Mouse (Mus musculus) left cerebral cortex, postnatal 10 days (tissue): ENCODE data around the gene Col23a1. TPM values are rescaled to one million over a fixed set of nuclear protein-coding genes. Genes with fewer than 3 reads are reported as not detected.

ENCODE experiments used
- DNase-seq, 2 experiments: peaks; one replicate each; pipeline ENCODE4 v3.0.0; 2021 to 2022; ENCODE audit warnings: low spot score in 2 of 2, mixed read lengths in 1 of 2; ENCODE audit errors: extremely low spot score in 1 of 2
- intact Hi-C: fragments of 180-260 bp; cut with DNase I; formaldehyde crosslinking; loops from one replicate; pipeline ENCODE4 v1.15.1; 2025
- total RNA-seq, 2 experiments: library from RNA; stranded (reverse); gene quantifications; 2 replicates each; pipeline ENCODE4 v1.2.3; 2021

The Col23a1 gene
- total RNA-seq, 2 experiments from 2014 or later, result 12.1 to 12.4 TPM

GRCm38 (mm10) chr11:51545811-51546210 is 256.1 kb downstream of the Col23a1 start:
- no peak for DNase-seq
- intact Hi-C loops, result no loop called here

- intact Hi-C loops, result no loop called here
- DNase-seq, result peak in 1 of 2 experiments; percentile 61
Observed at GRCm38 (mm10) chr11:51551253-51551652, 261.5 kb downstream of the Col23a1 start.

DNA sequence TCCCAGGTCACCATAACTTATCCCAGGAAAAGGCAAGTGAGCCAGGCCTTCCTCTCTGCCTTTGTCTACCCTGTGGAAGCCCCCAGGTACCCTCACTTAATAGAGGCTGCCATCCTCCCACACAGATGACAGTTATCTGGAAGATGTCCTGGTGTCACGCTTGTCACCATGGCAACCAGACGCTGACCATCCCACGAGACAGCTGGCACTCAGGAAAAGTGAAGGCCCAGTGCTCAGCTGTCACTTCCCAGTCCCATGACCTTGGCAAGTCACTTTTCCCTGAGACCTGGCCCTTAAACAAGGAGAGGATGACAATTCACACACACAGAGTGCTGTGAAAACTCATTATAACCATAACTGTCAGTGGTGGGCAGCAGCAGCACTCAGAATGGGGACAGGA is 262.4 kb downstream of the Col23a1 start:
- no peak for DNase-seq
- intact Hi-C loops, result no loop called here

DNA sequence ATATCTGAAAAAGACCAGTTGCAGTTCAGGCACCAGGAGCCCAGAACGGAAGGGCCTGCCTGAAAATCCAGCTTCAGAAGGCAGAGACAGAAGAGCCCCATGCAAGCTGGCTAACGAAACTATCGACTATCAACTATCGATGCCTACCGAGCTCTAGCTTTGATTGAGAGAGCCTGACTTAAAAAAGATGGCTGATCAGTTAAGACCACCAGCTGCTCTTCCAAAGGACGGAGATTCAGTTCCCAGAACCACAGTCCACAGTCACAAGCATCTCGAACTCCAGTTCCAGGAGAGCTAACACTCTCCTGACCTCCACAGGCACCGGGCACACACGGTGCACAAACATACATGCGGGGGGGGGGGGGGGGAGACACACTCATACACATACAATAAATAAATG is 264.9 kb downstream of the Col23a1 start:
- no peak for DNase-seq
- intact Hi-C loops, result no loop called here

GRCm38 (mm10) chr11:51555066-51555465 is 265.3 kb downstream of the Col23a1 start:
- intact Hi-C loops, result no loop called here
- no peak for DNase-seq

DNA sequence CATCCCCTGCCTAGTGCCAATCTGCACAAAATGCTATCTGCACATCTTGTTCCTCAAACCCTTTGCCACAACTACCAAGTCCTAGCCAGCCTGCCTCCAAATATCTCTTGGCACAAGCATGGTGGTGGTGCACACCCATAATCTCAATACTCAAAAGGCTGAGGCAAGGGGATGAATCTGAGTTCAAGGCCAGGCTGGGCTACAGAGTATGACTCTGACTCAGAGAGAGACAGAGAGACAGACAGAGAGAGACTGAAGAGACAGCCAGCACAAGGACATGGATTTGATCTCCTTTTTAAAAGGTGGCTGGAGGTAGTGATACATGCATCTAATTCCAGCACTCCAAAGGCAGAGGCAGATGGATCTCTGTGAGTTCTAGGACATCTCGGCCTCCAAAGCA is 273.6 kb downstream of the Col23a1 start:
- DNase-seq, result no peak
- intact Hi-C loops, result no loop called here

DNA sequence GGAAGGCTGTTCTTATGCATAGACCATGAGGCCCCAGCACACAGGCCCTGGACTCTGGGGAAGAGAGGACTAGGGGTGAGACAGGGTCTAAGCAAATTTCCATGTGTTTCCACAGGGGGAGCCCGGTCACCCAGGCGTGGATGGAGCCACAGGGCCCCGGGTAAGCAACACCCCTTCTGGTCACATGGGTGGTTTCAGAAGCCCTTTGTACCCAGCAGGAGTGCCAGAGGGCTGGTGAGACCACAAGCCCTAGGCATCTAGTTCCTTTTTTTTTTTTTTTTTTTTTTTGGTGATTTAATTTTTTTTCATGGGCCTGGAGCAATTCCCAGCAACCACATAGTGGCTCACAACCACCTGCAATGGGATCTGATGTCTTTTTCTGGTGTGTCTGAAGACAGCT is 275.3 kb downstream of the Col23a1 start:
- intact Hi-C loops, result no loop called here
- no peak for DNase-seq

- intact Hi-C loops, result no loop called here
Observed at GRCm38 (mm10) chr11:51565951-51566350, 276.2 kb downstream of the Col23a1 start.

GRCm38 (mm10) chr11:51568801-51569200 is 279.1 kb downstream of the Col23a1 start:
- intact Hi-C loops, result no loop called here
- DNase-seq, result no peak

More at GRCm38 (mm10) chr11:51565951-51566350, 276.2 kb downstream of the Col23a1 start:
- no peak for DNase-seq

GRCm38 (mm10) chr11:51576454-51576853 is 286.7 kb downstream of the Col23a1 start:
- no peak for DNase-seq
- intact Hi-C loops, result no loop called here

GRCm38 (mm10) chr11:51577587-51577986 is 287.9 kb downstream of the Col23a1 start:
- DNase-seq, result no peak
- intact Hi-C loops, result no loop called here

DNA sequence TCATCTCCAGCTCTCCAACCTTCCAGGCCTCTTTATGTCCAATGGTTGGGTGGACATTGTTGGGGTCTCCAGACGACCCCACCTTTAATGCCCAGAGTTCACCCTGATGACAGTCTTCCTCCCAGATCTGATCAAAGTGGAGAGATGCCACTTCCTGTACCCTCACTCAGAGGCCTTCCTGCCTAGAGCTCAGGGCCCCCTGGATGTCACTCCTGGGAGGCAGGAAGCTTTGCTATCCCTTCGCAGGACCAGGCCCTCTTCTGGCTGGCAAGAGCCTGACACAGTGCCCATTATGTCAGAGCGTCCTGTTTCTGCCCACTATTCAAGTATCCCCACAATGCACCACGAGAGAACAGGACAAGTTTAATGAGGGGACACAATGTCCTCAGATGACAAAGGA is 289.3 kb downstream of the Col23a1 start:
- intact Hi-C loops, result no loop called here
- DNase-seq, result no peak

DNA sequence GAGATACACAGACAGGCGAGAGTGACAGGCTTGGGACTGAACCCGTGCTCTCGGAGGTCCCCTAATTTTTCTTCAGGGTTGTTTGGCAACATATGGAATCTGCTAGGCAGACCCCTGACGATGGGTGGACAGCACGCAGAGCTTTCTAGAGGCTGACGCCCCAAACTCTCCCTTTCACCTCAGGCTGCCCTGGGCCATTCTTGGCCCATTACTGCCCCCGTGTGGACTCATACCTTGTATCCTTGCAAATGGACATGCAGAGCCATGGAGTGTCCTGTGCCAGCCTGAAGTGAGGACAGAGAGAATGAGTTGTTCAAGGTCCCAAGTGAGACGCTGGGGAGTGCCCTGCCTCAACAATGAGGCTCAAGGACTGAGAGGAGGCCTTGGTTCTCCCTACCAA is 293.0 kb downstream of the Col23a1 start:
- intact Hi-C loops, result loop anchor here (5.0 kb wide), 1 partner anchor 295 kb away; the partner anchor contains the start of gene Col23a1
- DNase-seq, result peak; percentile 37 to 80

DNA sequence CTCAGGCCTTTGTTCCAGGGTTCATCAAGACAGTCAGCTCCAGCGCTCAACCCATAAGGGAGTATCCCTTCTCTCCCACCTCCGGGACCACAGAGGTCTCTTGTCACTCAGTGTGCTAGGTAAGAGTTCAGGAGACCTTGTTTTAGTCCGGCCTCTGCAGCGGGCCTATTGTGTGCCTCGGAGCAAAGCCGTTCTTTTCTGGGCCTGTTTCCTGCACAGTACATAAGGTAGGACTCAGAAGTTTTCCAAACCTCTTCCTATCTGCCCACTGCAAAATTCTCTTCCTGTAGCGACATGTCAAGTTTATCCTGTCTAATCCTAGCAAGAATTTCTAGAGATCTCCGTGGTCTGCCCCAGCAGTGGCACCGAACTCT is 294.3 kb downstream of the Col23a1 start:
- DNase-seq, result no peak
- intact Hi-C loops, result loop anchor here (5.0 kb wide), 1 partner anchor 297 kb away; the partner anchor contains the start of gene Col23a1

DNA sequence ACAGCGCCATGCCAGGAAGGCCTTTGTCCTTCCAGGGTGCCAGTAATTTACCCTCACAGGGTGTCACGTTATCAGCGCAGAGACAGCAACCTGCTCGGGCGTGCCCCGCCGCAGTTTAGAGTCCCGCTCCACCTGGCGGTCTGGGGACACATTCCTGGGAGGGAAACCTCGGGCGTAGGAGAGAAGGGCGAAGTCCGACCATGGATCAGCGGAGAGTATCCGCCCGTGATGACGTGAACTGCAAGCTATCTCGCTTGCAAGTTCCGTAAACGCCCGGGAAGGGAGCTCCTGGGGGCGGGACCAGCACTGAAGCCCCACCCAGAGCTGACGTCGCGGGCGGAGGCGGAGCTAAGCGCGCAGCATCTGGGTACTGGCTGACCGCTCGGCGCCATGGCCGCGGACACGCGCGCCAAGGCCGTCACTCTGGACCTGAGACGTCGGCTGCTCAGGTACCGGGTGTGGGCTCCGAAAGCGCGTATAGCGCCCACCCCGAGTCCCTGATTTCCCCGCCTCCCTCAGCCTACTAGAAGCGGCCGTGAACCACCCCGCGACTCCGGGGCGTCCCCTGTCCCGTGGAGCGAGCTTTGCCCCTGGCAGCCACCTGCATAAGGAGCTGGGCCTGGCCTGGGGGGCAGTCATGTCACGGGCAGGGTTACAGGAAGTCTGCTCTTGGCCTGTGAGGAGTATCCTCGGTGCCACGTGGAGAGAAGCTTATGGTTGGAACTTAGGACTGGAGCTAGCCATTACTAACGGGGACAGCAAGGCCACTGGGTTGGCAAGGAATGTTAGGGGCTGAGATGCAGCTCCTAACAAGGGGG is 294.9 kb downstream of the Col23a1 start, which contains the start of gene Phykpl:
Gene Phykpl (plus strand): TSS at position 327 of the 818 bp plus-strand sequence.
- peak; percentile 91 to 96 for DNase-seq
- intact Hi-C loops, result loop anchor here (5.0 kb wide), 1 partner anchor 297 kb away; the partner anchor contains the start of gene Col23a1

GRCm38 (mm10) chr11:51585608-51586252 is 296.0 kb downstream of the Col23a1 start:
- intact Hi-C loops, result no loop called here
- DNase-seq, result no peak

DNA sequence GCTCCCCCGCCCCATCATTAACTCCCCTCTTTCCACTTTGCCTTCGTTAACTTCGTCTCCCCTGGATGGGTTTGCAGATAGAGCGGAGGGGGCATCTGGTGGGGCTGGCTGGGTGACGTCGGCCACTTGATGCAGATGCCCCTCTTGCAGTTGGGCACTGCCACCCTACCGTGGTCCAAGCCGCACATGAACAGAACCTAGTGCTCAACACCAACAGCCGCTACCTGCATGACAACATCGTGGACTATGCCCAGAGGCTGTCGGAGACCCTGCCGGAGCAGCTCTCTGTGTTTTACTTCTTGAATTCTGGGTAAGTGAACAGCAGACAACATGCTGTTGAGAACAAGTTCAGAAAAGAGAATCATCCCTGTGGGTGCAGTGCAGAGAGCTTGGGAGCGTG is 296.7 kb downstream of the Col23a1 start:
- DNase-seq, result no peak
- intact Hi-C loops, result no loop called here

DNA sequence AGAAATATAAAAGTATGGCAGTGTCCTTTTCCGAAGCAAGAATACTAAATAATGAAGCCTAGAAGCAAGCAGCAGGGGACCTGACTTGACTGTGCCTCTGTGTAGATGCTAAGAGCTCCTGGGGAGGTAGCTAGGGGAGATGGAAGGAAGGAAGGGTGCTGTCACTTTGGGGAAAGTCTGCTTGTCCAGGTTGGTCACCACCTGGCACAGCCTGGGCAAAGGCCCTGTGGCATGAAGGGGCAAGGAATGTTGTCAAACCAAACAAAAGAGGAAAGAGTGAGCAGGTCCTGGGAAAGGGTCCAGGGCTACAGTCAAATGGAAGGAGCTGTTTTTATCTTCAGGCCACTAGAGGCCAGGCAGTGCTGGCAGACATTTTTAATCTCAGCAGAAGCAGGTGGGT is 297.3 kb downstream of the Col23a1 start:
- no peak for DNase-seq
- intact Hi-C loops, result no loop called here

DNA sequence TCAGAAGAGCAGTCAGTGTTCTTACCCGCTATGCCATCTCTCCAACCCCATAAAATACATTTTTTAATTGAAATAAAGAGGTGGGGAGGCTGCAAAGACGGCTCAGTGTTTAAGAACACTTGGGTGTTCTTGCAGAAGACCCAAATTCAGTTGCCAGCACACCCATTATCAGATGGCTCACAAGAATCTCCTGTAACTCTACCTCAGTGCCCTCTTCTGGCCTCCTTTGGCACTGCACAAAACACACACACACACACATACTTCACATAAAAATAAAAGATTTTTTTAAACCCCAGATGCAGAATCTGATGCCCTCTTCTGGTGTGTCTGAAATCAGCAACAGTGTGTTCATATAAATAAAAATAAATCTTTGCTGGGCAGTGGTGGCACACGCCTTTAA is 299.1 kb downstream of the Col23a1 start:
- intact Hi-C loops, result no loop called here
- DNase-seq, result no peak

DNA sequence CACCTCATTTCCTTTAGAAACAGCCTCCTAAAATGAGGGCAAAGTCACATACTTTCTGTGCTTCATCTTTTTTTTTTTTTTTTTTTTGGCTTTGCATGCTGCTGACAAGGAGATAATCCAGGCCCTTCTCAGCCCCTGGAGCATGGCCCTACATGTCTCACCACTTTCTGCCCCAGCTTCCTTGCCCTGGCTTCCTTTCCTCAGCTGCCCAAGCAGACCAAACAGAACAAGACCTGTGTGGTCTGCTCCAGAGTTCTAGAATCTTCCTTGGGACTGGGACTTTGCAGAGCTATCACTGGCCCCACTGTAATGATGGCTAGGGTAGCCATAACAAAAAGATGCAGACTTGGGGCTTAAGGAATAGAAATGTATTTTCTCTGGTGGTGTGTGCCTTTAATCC is 300.3 kb downstream of the Col23a1 start:
- intact Hi-C loops, result no loop called here
- no peak for DNase-seq
